Mouse (Mus musculus) small intestine, adult 2 months (tissue): ENCODE data around the gene Krtap3-2.

Experiments
- CTCF ChIP-seq: fragments of 200-500 bp; IDR thresholded peaks from 2 replicates; pipeline ENCODE4 v1.5.1; 2012; ENCODE audit warnings: low read depth, mild to moderate bottlenecking, control low read depth, inconsistent platforms, low read length, moderate library complexity, mixed read lengths; ENCODE audit not compliant: insufficient replicate concordance, insufficient read length; ENCODE audit errors: extremely low read depth
- POLR2A ChIP-seq: fragments of 200-500 bp; IDR thresholded peaks from 2 replicates; pipeline ENCODE4 v1.6.1; 2012; ENCODE audit warnings: low read depth, mild to moderate bottlenecking, control low read depth, inconsistent platforms, low read length, moderate library complexity

DNA sequence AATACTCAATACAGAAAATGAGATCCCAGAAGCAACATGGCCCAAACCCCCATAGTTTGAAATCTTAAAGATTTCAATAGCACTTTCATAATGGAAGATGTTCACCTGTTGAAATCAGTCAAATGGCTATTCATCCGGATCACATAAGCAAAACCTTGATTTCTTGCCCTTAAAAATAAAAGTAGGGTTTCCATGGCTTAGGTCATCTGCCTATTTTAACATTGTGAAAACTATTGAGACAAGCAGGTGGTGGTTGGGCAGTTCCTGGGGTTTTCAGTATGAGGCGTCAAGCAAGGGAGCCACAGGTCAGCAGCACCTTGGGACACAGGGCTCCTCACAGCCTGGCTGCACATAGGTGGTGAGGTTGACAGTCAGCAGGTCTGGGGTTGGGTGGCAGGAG is 458 bp downstream of the Krtap3-2 start:
- TF ChIP-seq CTCF: no peak
- no peak for TF ChIP-seq POLR2A
